Mouse (Mus musculus) 3134 (cell line): ENCODE results near the gene Actr1a.
A peak's percentile ranks its signal among the peaks of the same experiment; 100 is the strongest.

ENCODE experiments used
- DNase-seq: peaks from one replicate; pipeline ENCODE4 v3.0.0-alpha.2; 2011; ENCODE audit warnings: low spot score; ENCODE audit not compliant: insufficient read length; ENCODE audit errors: extremely low read depth

Gene Actr1a

DNA sequence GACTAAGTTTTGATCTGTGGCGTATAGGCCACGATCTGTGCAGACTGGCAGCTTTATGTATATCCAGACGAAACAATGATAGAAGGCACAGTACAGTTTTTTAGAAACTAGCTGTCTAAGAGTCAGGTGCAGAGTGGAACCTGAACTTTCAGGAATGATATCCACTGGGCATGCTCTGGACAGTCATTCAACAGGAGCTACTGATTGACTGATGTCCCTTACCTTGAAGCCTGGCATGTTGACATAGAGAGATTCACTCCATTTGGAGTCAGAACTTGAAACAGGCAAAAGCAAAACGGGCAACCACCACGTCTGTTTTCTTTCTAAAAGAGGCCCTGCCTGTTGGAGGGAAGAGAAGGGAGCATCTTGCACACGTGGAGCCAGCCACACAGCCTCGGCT is 5.0 kb upstream of the Actr1a start:
- no peak for DNase-seq

DNA sequence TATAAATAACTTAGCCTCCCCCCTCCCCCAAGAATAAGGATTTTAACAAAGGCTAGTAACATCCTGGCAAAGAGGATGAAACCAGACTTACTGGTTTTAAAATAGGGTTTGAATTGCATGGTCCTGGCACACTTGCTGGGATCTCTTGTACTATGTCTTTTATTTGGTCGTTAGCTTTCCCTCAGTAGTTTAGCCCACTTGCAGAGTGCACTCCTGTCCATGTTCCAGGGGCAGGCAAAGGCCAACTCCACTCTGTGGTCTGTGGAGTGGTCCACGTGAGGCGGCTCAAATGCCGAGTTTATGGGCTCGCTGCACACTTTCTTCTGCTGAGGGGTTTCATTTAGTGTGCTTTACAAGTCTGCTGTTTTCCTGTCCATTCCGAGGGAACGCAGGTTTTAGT is 4.3 kb upstream of the Actr1a start:
- DNase-seq = no peak

DNA sequence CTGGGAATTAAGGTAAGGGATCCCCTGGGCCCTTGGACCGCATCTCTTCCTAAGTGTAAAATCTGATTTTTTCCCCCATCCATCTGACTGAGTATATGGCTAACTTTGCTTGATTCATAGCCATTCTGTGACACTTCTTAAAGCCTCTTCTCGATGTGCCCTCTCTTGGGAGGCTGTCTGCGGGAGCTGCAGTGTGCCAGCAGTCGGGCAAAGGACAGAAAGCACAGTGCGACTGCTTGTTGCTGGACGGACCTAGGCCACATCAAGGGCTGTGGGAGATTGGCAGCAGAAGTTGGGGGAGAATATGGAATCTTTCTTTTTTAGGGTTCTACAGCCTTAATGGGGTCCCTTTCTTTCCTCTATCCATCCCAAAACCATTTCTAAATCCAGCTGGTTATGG is 3.8 kb upstream of the Actr1a start:
- no peak for DNase-seq

DNA sequence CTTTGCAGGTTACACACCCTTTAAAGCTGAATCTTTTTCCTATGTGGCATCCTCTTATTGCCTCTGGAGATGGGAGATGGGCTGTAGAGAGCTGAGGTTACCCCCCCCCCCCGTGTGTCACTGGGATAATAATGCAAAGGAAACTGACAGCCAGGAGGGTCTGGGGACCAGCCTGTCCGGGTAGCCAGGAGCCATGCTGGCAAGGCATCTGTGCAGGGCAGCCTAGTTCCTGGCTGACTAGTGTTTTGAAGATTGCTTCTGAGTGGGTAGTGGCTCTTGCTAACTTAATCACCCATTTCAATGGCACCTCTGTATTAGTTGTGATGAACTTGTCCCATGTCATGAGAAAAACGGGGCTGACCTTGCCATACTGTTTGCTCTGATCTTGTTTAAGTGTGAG is 2.9 kb upstream of the Actr1a start:
- no peak for DNase-seq

DNA sequence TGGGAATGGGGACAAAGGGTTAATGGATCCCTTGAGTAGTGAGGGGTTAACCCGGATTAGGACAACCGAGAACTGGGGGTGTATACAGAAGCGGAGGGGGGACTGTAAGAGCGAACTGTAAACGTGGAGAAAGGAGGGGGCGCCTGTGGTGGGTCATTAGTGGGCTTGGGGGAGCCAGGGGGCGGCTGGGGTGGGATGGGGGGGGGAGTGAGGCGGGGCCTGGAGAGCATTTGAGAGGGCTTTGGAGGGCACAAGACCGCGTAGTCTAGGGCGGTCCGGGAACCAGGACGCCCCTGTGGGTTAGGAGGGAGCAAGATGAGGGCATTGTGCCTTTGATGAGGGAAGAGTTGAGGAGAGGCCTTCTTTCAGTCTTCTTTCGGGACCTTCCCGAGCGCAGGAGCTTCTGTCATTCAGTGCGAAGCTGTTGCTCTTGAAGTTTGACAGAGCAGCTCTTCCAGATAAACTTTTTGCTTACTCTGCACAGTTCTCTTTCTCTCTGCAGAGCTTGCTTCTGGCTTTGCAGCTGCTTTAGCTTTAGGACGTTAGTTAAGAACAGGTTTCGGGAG is 2.0 kb upstream of the Actr1a start:
- DNase-seq = no peak

DNA sequence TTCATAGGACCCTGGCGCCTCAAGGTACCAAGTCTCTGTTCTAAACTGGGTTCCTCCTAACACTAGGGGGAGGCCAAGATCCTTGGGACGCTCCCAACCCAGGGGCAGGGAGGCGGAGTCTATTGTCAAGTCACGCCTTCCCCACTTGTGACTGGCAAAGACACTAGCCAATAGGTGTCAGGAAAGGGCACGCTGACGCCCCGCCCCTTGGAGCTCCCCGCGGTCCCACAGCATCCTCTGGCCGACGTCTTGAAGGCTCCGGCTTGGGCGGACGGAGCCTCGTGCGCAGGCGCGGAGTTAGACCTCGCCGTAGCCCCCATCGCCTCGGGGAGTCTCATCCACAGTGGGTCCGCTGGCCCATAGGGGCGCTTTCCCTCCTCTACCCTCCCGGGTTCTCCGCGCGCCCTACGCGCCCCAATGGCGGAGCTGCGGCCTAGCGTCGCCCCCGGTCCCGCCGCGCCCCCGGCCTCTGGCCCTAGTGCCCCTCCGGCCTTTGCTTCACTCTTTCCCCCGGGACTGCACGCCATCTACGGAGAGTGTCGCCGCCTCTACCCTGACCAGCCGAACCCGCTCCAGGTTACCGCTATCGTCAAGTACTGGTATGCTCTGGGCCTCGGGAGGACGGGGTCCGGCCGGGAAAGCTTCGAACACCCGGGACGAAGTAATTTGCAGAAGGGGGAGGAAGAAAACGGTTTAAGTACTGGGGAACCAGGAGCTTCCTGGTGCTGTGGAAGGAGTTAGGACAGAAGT is 1.3 kb upstream of the Actr1a start, which contains the start of gene Sufu:
TSS of gene Sufu (plus strand) at position 211 of the 750 bp plus-strand sequence.
- DNase-seq = peak; percentile 98

DNA sequence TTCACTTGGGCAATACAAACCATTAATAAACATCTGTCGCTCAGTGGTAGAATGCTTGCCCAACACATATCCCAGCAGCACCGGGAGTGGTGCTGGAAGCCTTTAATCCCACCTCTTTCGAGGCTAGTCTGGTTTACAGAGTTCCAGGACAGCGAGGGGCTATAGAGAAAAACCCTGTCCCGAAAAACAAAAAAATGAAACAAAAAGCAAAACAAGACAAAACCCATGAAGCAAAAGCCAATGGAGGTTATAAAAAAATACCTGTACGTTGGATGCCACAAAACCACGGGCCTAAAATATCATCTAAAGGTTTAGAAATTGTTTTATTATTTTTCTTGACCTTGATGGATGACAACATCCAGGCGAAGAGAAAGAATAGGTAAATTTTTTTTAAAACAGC is 561 bp upstream of the Actr1a start:
- no peak for DNase-seq

DNA sequence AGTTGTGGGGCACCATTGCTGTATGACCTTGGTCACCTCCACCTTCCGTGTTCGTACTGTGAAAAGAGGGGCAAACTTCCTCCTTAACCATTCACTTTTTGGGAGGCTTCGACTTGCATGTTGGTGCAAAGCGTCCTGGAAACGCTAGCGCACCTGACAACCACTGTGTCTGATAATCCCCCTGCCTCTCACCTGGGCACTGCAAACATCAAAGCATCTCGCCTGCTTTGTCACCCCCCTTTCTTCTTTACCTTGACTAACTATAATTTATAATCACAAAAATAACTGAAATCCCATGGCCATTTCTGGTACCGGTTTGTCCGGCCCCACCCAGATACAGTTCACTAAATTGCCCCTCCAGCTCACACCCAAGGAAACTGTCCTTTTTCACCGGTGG is 838 bp downstream of the Actr1a start:
- no peak for DNase-seq

DNA sequence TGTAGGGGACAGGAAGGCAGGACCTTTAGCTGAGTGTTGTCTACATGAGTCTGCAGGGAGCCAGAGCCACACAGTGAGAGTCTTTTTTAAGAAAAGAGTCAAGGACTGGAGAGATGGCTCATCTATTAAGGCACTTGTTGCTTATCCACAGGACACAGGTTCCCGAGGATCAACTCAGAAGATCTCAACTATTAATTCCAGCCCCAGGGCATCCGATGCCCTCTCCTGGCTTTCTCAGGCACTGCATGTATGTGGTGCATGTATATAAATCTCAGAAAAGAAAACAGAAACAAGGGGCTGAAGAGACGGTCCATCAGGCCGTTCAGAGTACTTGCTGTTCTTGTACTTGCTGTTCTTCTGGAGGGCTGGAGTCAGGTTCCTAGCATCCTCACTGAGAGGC is 3.5 kb downstream of the Actr1a start:
- no peak for DNase-seq

DNA sequence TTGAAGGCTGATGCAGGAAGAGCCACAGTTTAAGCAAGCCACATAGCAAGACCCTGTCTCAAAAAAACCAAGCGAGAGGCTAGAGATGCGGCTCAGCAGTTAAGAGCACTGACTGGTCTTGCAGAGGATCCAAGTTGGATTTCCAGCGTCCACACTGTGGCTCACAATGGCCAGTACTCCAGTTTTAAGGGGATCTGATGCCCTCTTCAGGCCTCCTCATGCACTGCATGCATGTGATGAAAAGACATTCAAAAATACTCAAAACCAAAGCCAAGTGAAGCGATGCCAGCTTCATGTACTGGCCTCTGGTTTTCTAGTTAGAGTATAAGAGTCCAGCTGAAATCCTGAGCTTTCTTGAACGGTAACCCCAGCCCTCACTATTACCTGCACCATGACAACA is 5.7 kb downstream of the Actr1a start:
- no peak for DNase-seq

DNA sequence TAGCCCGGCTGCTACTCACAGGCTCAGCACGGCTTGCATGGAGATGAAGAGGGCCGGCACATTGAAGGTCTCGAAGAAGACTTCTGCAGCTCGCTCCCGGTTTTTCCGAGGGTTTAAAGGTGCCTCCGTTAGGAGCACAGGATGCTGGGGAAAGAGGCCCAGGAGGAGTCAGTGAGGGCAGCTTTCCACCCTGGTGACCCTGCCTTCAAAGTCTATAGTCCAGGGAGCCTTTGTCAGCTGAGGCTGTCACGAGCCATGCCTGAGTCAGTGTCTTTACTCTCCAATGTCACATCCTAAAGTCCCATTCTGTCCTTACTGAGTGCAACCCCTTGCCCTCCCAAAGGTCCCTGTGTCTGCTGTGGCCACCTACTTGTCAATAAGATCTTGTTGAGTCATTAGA is 13.3 kb downstream of the Actr1a start:
- no peak for DNase-seq

DNA sequence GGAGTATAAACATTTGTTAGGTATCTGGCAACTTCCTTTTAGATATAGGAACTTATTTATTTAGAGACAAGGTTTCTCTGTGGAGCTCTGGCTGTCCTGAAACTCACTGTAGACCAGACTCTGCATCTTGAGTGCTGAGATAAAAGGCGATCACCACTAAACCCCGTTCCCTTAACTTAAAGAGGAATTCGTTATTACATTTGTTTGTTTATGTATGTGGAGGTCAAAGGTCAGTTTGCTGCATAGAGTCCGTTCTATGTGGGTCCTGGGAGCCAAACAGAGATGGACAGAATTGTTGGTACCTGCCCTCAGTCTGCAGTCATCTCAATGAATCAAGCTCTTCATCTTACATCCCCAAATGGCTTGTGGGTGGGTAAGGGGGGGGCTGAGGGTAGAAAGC is 19.7 kb downstream of the Actr1a start:
- DNase-seq = no peak

DNA sequence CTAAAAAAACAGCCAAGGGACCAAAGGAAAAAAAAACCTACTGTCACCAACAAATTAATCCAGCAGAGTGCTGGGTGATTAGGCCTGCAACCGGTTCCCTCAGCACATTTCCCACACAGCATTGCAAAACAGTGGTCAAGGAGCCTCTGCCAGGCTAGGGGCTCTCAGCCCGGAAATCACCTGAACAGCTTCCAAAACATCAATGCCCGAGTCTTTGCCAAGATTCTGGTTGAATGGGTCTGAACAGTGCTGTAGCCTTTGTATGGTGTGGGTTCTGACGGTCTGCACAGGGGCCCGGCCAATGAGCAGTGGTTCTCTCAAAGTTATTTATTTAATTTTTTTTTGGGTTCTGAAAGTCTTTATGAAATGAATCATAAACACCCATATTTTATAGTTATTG is 20.1 kb downstream of the Actr1a start:
- no peak for DNase-seq

DNA sequence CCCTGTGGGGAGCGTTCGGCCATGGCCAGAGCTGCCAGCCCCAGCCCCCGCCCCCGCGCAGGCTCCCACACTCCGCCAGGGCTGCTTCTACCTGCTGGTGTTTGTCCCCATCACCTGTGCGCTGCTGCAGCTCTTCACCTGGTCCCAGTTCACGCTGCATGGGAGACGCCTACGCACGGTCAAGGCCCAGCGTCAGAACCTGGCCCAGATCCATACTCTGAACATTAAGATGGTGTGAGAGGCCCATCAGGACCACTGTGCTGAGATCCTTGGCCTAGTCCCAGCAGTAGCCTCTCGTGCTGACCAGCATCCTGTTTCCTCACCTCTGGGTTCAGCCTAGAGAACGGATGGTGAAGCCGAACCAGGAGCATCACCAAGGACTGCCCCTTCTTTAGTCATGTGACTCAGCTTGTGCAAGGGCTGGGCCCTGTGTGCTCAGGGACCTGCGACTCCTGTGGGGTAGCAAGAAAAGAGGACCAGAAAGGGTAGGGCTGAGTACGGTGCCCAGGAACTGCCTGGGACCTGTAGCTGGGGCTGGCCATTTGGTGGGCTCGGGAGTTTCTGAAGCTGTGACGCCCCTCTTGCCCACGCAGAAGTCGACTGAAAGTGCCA is 21.0 kb downstream of the Actr1a start:
- DNase-seq = no peak

DNA sequence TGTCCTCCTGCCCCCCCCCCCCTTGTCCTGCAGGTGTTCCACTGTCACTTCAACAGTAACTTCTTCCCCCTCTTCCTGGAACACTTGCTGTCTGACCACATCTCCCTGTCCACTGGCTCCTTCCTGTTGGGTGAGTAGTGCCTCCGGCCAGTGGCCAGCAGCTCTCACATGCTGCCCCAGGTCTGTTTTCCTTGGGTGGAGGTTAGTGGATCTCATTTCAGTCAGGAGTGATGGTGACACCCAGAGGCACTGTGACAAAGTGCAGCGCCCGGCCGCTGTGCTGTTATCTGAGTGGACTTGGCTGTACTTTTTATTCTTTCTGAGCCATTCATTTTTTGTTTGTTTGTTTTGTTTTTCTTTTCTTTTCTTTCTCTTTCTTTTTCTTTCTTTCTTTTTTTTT is 26.3 kb downstream of the Actr1a start:
- peak; percentile 71 for DNase-seq

DNA sequence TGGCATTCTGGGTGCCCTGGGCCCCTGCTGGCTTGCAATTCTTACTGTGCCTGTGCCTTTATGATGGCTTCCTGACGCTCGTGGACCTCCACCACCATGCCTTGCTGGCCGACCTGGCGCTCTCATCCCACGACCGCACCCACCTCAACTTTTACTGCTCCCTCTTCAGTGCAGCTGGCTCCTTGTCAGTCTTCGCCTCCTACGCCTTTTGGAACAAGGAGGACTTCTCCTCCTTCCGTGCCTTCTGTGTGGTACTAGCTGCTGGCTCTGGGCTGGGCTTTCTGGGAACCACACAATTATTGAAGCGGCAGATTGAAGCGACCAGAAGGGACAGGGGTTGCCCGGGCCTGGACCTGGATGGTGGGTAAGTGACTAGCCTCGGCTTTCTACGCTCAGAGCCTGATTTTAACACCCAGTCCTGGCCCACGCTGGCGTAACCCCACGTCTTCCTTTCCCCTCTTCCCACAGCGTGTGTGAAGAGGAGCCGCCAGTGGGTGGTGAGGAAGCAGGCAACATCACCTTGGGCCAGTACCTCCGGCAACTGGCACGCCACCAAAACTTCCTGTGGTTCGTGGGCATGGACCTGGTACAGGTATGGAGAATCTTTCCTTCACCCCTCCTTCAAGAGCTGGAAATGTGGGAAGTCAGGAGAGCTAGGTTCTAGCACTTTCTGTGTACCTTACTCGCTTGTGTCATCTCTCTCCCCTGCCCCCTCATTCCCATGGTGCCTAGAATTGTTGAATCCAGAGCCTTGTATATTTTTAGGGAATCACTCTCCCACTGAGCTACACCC is 27.6 kb downstream of the Actr1a start:
- no peak for DNase-seq

DNA sequence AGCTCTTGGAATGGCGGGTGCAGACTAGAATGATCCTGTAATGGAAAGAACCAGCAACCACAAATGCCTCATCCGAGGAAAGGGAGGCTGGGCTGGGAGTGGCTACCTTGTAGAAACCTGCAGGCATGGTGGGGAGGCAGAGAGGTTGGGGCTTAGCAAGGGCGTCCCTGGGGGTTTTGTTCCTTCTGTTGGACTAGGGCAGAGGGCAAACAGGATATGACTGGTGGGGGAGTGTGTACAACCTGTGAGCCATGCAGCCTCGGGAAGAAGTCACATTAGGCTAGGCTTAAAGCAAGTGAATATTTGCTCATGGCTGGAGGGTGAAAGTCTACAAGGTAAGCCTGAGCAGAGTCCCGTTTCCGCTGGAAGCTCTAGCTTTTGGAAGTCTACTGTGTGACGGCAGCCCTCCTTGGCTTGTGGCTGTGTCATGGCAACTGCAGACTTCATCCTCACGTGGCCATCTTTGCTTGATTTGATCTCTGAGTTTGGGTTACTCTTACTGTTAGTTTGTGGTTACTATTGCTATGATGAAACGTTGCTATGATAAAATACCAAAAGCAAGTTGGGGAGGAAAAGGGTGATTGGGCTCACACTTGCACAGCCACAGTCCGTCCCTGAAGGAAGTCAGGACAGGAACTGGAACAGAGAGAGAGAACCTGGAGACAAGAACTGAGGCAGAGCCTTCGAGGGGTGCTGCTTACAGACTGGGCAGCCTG is 32.1 kb downstream of the Actr1a start:
- no peak for DNase-seq

DNA sequence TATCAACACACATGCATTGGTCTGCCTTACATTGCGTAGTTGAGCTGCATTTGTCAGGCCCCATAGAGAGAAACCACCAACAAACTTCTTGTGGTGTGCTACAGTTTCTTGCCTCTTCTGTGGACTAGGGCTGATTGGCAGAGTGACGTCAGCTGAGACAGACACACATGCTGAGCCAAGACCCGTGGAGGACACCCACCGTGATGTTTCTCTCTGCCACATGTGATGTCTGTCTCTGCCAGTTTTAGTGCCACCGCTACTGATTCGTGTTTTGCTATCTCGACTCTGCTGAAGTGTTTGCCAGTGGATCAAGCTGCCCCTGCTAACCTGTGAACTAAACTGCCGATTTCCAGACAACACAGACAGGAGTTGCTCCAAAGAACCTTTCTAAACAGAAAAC is 33.4 kb downstream of the Actr1a start:
- DNase-seq = no peak

DNA sequence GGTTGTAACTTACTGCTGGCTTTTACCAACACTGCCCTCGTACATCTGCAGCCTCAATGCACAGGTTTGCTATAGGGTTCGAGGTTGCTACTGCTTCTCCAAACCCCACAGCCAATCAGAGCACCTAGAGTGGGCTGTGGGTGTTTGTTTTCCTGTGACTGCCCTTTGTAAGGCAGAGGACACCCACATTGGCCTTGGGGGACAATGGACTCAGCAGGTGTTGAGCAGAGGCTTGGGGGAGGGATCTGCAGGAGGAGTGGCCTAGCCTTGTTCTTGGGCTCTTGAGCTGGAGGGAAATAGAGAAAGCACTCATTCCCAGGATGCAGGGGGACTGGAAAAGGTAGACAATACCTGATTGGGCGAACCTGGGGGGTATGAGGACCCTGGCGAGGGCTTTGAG is 37.2 kb downstream of the Actr1a start:
- no peak for DNase-seq

DNA sequence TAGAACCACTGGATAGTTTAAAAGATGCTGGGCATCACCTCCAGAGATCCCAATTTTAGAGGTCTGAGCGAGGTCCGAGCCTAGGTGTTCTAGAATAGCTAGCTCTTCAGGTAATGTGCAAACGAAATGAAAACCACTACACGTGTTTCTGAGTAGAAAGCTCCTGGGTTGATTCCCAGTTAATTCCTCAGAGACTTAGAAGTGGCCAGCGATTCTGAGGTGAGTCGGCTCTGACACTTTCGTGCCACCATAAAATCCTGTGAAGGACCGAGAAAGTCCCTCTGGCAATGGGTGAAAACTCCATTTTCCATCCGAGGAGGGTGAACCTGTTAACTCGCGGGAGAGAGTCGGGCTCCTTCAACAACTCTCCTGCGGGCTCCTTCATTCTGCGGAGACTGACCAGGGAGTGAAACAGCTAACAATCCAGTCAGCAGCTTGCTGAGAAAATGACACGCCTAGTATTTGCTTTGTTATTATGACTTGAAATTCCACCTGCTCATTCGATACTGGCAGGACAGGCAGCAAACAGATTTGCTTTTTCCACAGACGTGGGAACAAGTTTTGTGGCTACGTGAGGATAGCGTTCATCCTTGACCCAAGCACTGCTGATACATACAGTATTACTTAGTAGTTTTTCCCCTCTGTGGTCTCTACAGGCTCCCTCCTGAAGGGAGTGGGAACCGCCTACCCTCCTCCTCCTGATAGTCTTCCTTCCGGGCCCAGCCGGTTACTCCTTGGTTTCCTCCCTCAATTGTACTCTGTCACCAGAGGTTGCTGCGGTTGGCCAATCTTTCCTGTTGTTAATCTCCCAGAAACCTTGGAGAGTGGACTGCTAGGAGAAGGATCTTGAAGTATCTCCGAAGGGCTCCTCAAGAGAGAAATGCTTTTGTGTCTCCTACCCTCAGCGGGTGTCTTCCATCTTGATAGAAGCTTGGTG is 37.9 kb downstream of the Actr1a start:
- DNase-seq = no peak
